Mouse (Mus musculus) kidney, adult 9 months (tissue): ENCODE data around the gene Apoe.

Source experiments
- DNase-seq: peaks from one replicate; pipeline ENCODE4 v3.0.0; 2022

Apoe gene

DNA sequence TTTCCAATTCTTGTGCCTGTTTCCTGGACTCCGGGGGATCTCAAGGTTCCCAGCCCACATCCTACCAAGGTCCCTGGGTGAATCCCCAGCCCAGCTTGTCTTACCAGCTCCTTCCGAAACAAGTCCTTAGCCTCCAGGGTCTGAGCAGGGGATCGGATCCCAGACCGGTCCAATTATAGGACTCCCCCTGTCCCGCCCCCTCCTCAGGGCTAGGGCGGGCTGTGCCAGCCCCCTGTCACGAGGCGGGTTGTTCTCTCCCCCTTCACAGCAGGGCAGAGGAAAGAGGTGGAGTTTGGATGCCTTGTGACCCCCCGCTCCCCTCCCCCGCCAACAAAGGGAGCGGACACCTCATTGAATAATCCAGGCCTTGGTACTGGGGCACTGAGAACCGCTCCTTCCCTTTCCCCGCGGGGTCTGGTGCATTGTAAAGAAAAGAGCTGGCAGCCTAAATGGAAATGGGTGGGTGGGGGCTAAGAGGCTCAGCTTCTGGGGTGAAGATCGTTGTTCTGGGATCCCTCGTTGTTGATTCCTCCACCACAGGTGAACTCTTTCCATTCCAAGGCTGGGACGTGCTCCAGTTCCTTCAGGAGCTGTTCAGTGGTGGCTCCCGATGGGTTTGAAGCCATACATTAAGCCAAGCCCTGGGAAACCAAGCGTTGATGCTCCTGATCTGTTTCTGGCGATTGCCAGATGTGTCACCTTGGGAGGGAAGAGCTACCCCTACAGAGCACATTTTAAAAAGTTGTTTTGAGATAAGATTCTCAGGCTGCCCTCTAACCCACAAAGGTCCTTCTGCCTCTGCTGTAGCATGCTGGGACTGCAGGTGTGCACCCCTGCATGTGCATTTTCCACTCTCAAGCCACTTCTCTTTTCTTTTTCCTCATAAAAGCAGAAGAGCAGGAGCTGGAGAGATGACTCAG lies at the start of gene Apoe:
TSS of gene Apoe (minus strand) at position 282 of the 920 bp plus-strand sequence.
- peak; percentile 62 for DNase-seq

DNA sequence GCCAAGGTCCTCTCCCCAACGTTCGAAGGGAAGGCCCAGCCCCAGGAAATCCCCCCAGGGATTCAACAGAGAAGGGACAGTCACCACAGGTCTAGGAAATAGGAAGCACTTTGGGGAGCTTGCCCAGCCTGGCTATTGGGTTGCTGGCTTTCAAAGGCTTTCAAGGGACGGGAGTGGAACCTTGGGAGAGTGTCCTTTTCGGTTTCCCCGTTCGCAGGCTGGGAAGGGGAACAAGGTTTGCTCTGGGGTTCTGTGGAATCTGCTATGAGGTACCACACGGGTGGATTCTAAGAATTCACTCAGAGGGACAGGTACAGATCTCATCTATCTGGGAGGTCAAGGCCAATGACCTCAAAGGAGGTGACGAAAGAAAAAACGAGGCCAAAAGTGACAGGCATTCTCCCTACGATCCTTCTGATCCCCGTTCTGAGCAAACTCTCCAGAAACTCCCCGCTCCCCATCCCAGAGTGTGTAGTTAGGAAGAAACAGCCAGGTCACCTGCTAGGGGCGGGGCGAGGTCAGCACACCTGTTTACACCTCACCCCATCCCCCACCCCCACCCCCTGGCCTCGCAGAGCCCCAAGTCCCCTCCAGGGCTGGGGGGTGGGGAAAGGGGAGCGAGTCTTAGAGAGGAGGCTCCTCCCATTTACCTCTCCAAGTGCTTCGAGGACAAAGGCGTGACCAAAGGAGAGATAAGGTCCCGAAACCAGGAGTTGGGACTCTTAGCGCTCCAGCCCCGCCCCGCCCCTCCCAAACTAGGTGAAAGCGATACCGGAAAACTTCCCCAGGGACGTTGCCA lies 48.6 kb upstream of the Apoe start:
- DNase-seq: peak; percentile 69

DNA sequence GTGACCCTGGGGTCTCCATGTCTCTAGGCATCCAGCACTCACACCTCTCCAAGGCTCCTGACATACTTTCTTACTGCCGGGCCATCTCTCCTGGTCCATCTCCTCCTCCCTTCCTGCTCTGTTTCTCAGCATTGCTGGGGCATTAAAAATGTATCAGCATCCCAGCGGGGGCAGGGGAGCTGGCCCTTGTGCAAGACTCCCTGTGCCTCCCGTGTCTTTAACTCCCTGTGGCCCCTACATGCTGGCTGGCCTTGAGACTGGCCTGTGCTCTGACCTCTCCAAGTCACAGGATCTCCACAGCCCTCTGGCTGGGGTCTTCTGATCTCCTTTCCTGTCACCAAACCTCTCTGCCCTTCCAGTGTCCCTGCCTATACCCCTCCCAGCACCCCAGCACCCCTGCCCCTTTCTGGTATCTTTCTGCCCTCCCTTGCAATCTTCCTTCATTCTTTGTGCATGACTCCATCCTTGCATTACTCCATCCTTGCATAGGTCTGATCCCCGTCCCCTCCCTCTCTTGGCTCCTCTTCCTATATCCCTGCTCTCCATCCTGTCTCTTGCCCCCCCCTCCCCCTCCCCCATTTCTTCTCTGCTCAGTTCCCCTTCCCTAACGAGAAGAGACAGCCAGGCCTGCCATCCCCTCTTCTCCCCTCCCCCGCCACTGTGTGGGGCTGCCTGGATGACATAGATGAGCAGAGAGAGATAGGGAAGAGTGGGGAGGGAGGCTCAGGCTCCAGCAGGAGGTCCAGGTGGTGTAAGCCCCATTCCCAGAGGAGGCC lies 47.6 kb upstream of the Apoe start:
- no peak for DNase-seq

DNA sequence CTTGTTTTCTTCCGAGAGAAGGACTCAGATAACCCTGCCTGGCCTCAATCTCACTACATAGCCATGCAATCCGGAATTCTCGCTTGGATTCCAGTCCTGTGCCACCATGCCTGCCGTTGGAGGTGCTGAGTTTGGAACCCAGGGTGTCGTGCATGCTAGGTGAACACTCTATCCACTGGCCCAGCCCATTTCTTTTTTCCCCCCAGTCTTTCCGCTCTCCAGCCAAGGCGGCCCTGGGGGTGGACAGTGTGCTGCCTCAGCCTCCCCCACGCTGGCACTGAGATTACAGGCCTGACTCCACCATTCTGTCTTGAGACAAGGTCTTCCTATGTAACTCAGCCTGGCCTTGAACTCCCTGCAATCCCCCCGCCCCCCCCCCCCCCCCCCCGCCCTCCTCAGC lies 47.0 kb upstream of the Apoe start:
- no peak for DNase-seq

DNA sequence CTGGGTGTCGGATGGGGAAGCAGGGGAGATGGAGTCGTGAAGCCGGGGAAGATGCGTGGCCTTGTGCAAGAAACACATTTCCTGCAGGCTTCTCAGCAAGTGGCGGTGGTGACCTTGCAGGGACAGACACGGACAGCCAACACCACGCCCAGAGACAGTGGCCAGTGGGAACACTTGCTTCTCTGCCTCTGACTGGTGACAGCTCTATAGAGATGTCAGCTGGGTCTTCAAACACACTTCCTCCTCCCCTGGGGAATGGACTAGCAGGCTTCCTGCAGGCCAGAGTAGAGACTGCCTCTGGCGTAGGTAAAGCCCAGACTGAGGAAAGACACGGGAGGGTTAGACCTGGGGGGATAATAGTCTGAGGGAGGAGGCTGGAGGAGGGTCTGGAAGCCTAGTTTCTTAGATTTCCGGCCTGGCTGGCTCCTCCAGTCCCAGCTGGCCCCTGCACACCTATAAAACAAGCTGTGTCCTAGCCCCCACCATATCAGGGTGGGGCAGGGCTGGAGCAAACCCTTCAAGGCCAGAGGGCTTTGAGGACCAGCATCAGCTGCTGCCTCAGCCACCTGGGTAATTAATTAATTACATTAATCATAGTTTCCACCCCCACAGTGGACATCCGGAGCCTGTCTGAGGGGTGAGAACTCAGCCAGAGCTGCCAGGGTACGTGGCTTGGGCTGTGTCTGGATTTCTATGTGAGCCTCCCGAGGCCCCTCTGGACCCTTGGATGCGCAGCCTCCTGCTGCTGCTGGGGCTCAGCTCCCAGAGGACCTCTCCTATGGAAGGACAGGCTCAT lies 45.8 kb upstream of the Apoe start:
- DNase-seq: peak; percentile 74

DNA sequence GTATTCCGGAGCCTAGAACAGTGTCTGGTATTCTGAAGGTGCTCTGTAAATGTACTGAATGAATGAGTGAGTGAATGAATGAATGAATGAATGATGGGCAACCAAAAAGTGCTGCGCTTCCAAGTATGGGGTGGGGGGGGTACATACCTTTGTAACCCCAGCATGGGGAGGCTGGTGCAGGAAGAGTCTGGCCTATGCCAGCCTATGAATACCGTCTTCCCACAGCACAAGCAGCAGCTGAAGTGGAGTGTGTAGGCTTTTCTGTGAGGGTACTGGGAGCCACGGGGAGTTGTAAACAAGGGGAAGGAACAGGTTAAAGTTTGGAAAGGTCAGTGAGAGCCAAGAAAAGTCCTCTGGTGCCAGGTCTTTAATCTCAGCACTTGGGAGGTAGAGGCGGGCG lies 44.8 kb upstream of the Apoe start:
- DNase-seq: no peak

DNA sequence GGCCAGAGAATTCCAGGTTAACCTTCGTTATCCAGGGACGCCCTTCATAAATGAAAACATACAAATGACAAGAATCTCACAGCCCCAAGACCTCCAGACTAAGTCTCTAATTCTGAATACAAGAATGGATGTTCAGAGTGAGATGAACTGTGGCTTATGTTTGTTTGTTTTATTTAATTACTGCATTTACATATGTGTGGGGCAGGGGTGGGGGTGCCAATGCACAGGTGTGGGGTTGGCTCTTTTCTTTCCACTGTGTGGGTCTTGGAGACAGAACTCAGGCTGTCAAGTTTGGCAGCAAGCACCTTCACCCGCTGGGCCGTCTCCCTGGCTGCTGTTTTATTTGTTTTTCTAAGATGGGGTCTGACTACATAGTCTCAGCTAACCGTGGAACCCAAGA lies 43.5 kb upstream of the Apoe start:
- DNase-seq: no peak

DNA sequence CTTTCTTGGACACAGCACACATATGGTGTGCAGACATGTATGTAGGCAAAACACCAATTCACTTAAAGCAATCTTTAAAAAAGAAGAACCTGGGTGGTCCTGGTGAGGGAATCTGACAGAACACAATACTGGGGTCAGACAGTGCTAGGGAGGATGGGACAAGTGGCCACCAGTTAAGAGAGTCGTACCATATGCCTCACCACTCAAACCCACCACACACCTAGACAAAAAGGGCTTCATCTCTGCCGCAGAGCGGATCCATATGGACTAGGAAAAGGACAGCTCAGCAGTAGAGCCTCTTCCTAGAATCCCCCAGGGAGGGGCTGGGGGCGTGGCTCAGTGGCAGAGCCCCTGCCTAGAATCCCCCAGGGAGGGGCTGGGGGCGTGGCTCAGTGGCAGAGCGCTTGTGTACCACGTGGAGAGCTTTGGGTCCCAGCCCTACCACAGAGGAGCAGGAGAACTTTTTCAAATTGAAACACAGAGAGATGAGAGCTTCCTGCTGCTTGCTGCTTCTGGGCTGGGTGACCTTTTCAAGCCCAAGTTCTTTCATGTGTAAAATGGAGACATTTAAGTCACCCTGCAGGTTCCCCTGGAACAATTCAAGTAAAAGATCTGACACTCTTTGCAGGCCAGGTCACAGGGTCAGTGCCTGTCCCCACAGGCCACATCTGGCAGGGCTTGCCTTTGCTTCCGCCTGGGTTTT lies 42.5 kb upstream of the Apoe start:
- no peak for DNase-seq

DNA sequence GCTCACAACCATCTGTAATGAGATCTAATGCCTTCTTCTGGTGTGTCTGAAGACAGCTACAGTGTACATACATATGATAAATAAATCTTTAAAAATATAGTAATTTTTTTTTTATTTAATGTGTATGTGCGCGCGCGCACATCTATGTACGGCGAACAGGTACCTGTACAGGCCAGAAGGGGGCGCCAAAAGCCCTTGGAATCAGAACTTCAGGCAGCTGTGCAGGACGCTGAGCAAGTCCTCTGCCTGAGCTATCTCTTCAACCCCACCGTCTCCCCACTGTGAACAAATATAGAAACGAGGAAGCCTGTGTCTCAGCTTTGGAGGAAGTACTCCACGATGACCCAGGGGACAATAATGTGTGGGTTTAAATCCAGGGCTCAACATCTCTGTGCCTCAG lies 41.3 kb upstream of the Apoe start:
- no peak for DNase-seq

DNA sequence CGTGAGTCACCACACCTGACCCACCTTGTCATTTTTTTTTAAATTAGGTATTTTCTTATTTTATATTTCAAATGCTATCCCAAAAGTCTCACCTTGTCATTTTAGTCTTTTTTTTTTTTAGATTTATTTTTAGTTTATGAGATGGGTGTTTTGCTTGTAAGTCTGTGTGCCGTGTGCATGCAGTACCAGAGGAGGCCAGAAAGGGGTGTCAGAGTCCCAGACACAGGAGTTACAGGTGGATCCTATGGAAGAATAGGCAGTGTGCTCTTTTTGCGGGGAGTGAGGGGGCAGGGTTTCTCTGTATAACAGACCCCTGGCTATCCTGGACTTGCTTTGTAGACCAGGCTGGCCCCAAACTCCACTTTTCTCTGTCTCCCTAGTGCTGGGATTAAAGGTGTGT lies 39.8 kb upstream of the Apoe start:
- no peak for DNase-seq

DNA sequence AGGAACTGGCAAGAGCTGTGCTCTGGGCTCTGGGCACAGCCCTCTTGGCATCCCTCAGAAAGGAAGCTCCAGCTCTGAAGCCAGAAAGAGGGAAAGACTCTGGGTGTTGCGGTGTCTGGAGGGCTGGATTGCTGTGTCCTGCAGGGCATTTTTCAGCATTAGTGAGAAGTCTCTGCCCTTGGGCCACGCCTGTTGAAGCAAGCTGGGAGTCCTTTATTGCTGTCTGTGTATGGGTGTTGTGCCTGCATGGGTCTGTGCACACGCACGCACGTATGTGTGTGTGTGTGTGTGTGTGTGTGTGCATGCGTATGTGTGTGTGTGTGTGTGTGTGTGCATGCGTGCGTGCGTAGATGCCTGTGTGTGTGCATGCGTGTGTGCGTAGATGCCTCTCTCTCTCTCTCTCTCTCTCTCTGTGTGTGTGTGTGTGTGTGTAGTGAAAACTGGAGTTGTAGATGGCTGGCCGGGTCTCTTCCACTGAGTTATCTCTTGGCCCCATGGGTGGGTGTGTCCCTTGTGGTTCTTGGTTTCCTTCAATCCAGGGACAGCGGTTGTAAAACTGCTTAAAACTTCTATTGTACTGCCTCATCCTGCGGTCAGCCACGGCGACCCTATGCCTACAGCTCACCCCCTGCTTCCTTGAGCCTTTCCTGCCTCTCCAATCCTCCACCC lies 37.5 kb upstream of the Apoe start:
- no peak for DNase-seq

DNA sequence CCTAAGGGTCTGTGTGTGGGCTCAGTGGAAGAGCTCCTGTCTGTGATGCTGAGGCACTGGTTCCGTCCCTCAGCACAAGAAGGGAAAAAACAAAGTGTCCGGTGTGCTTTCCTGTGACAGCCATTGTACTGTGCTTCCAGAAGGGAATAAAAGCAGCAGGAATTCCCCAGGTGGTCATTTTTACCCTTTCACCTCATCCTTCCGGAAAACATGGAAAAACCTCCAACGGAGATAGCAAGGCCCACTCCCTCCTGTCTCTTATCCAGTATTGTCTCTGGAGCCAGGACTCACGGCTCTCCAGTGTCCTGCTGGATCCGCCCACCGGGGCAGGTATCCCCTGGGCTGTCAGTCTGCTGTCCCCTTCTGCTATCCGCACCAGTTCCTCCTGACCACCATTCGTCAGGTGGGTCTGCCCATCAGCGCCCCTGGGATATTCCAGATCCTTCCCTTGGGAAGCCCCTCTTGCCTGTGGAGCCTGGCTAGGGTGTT lies 35.2 kb upstream of the Apoe start:
- no peak for DNase-seq

DNA sequence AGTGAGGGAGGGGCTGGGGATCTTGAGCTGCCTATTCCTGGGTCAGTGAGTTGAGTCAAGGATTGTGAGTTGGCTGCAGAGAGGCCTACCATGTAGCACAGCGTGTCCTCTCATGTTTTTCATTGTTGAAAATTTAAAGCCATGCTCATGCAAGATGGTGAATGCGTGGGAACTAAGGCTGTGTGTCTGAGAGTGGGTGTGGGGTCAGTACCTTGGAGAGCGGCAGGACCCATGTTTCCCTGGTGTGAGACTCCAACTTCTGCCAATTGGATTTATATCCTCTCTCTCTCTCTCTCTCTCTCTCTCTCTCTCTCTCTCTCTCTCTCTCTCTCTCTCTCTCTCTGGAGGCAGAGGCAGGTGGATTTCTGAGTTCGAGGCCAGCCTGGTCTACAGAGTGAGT lies 27.6 kb upstream of the Apoe start:
- DNase-seq: no peak

DNA sequence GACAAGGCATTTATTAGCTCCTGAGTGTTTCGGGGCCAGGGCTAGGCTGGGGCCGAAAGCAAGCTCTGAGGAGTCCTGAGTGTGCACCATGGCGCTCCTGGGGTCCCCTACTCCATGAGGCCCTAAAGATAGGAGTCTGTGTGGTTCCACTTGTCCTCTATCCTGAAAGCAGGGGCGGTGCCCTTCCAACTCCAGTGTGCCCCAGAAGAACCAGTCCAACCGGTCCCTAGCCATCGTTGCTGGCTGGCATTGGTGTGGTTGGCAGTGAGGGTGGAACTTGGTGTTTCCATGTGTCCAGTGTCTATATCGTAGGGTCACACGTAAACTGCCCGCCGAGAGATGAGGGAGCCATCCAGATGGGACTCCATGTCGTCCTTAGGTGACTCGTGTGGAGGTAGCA lies 25.2 kb upstream of the Apoe start:
- DNase-seq: peak; percentile 55

DNA sequence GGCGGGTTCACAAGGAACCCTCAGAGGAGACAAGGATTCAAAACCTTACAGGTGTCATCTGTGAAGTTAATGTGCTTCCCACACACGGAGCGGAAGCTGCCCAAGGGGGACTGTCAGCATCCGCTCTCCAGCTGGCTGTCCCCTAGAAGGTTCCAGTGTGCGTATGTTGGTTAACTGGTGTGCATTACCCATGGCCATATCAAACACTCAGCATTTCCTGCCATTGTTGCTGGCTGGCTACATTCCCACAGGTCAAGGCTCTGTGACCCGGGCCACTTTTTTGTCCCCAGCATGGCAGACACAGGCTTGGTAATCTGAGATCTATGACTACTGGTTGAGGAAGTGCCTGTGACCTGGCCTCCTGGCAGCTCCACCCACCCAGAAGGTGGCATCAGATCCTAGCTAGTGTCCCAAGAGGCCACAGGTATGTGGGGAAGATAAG lies 23.8 kb upstream of the Apoe start:
- DNase-seq: peak; percentile 82

DNA sequence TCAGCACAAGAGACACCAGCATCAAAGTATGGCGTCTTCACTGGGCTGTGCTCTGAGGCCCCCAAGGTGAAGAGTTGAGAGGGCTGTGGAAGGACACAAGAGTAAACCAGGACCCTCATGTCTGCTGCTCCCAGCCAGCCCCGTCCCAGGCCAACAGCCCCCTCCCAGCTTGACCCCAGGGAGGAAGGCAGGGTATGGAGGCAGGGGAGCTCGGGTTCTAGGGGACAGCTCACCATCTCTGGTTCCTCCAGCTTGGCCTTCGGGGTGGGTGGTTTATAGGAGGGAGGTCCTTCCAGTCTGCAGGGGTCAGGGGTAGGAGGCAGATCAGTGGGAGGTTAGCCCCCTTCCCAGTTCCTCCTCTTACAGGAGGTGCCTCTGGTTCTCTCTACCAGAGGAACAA lies 20.2 kb upstream of the Apoe start:
- DNase-seq: no peak

DNA sequence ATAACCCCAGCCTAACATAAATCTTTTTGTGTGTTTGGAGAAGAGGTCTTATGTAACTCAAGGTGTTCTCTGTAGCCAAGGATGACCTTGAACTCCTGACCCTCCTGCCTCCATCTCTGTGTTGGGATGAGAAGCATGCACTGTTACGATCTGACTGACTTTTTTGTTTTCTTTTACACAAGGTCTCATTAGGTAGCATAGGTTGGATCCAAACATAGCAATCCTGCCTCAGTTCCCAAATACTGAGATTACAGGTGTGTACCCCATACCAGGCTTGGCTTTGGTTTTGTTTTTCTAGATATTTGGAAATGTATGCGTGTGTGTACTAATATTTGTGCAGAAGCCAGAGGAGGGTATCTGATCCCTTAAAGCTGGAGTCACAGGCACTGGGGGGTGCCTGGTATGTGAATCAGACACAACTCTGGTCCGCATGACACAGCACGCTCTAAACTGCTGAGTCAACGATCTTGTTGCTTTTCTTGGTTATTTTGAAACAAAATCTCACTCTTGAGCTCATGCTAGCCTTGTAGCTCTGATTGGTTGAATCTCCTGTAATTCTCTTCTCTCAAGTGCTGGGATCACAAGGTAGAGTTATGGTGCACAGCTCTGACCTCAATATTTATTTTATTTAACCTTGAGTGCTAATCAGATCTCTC lies 19.4 kb upstream of the Apoe start:
- DNase-seq: no peak

DNA sequence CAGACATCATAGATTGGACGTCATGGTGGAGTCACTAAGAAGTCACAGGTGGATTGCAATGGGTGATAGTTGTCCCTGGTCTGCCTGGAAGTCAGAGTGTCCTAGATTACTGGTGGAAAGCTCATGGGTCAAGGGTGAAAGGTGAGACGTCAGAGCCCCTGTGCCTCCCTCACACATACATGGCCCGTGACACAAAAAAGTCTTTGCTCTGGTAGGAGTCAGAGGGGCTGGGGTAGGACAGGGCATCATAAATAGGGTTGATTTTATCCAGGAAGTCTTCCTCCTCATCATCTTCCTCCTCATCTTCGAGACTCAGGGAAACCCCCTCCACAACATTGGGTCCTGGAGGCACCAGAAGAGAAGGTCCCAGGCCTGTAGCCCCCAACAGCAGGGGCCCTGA lies 18.4 kb upstream of the Apoe start:
- DNase-seq: no peak

DNA sequence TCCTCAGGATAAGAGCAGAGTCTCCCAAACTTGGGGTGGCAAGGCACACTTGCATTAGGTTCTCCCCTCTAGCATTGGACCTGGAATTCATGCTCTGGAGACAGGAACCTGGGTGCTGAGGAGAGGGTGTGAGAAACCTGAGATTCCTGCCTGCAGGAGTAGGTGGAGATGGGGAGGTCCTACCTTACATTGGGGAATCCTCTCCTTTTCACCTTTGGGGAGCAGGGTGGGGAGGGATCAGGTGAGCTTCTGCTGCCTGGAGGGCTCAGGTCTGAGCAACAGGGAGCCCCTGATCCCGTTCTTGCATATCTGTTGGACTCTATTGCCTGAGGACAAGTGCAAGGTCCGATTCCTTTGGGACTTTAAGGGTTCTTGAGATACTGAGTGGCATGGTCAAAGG lies 17.8 kb upstream of the Apoe start:
- DNase-seq: no peak

DNA sequence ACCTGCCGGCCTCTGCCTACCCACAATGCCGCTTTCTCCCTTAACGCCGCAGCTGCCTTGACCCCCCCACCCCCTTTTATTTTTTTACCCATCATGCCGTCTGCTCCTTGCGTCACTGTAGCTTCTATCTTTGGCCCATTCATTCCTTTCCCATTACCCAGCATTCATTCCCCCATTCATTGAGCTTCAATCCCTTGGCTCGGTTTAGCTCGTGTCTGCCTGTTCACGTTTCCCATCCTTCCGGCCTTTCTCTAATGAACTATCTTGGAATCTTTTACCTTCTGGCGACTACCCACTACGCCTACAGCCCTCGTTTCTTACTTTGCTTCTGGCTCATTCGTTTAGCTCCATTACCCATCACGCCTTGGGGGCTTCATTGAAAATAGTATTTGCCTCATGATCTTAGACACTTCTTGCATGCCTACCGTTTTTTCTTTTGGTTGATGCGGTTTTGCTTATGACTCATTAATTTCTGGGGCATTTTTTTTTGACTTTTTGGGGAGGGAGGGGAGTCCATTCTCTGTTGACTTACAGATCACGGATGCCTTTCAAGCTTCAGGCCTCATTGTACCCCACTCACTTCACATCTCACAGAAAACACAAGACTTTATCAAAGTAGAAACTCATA lies 17.2 kb upstream of the Apoe start:
- no peak for DNase-seq
